Mouse (Mus musculus) frontal cortex, adult 2 months (tissue): ENCODE data around the gene Jarid2. TPM values are rescaled to one million over a fixed set of nuclear protein-coding genes. Genes with fewer than 3 reads are reported as not detected.

Experiments
- DNase-seq, 2 experiments: peaks; one replicate each; pipeline ENCODE4 v3.0.0; 2022; ENCODE audit warnings: low spot score in 1 of 2; ENCODE audit errors: extremely low spot score in 1 of 2
- polyA plus RNA-seq: library from polyadenylated mRNA; depleted of rRNA; stranded (reverse); fragments of >200 nt; gene quantifications from 2 replicates; pipeline ENCODE4 v1.2.3, GENCODE M21; 2012

Jarid2 gene
- polyA plus RNA-seq, 1 experiment, result 27.7 TPM

- no peak for DNase-seq
These were observed 223.3 kb downstream of the Jarid2 start for GRCm38 (mm10) chr13:44952393-44953086.

GRCm38 (mm10) chr13:44953546-44954231 is 224.4 kb downstream of the Jarid2 start:
- DNase-seq, result no peak

GRCm38 (mm10) chr13:44954232-44954568 is 224.9 kb downstream of the Jarid2 start:
- no peak for DNase-seq

- no peak for DNase-seq
These were observed 226.5 kb downstream of the Jarid2 start for GRCm38 (mm10) chr13:44955781-44956180.

GRCm38 (mm10) chr13:44957049-44957448 is 227.8 kb downstream of the Jarid2 start:
- no peak for DNase-seq

GRCm38 (mm10) chr13:44960542-44961291 is 231.4 kb downstream of the Jarid2 start:
- DNase-seq, result peak in 1 of 2 experiments; percentile 50
